Mouse (Mus musculus) heart, embryonic 16.5 days (tissue): ENCODE measurements at regions not wholly inside any gene's neighbourhood (a gene's known extent, or its start where the extent isn't known, plus 50 kb on each side); places are given as distances from the start of the nearest gene placed in this dataset.

ENCODE experiments used
- ATAC-seq: fragments of 200-750 bp; cut with Nextera tagmentation; replicated peaks from 2 replicates; pipeline ENCODE4 v1.8.0; 2017; ENCODE audit warnings: moderate number of reproducible peaks; ENCODE audit not compliant: insufficient read depth, low FRiP score; ENCODE audit errors: extremely low read depth
- H3K27ac ChIP-seq: fragments of 300-500 bp; sonication (generic); 2 replicates; pipeline ENCODE4 v1.5.1; 2014; ENCODE audit warnings: mild to moderate bottlenecking, low read length, control low read depth, moderate library complexity
- H3K27me3 ChIP-seq: fragments of 300-500 bp; sonication (generic); 2 replicates; pipeline ENCODE4 v1.6.1; 2014; ENCODE audit warnings: low read length, mixed read lengths; ENCODE audit not compliant: control insufficient read depth, insufficient read depth
- H3K36me3 ChIP-seq: fragments of 300-500 bp; sonication (generic); 2 replicates; pipeline ENCODE4 v1.6.1; 2014; ENCODE audit not compliant: control insufficient read depth, insufficient read depth
- H3K4me1 ChIP-seq: fragments of 300-500 bp; sonication (generic); 2 replicates; pipeline ENCODE4 v1.6.1; 2014; ENCODE audit warnings: low read length, mixed read lengths; ENCODE audit not compliant: control insufficient read depth, insufficient read depth
- H3K4me2 ChIP-seq: fragments of 300-500 bp; sonication (generic); 2 replicates; pipeline ENCODE4 v1.6.1; 2014; ENCODE audit warnings: low read depth, mild to moderate bottlenecking, control low read depth, low read length
- H3K4me3 ChIP-seq: fragments of 300-500 bp; sonication (generic); 2 replicates; pipeline ENCODE4 v1.5.1; 2014; ENCODE audit warnings: mild to moderate bottlenecking, control low read depth, low read length
- H3K9ac ChIP-seq: fragments of 300-500 bp; sonication (generic); 2 replicates; pipeline ENCODE4 v1.6.1; 2014; ENCODE audit warnings: low read length, control low read depth
- H3K9me3 ChIP-seq: fragments of 300-500 bp; sonication (generic); replicated peaks from 2 replicates; pipeline ENCODE4 v1.6.1; 2016; ENCODE audit warnings: low read length; ENCODE audit not compliant: control insufficient read depth
- WGBS: fragments of 180-500 bp; shearing (Covaris S2); extraction: QIAGEN DNeasy Blood & Tissue Kit; methylation state at CpG from one replicate; pipeline ENCODE4 v1.1.7; 2014; 5-methylcytosine and 5-hydroxymethylcytosine counted together

- 52% methylated on average over 7 of the region's 7 CpGs for WGBS
- Histone ChIP-seq H3K4me2 (no peak overlapping the region), H3K9ac (no peak overlapping the region), H3K36me3 (no peaks in the 10 kb centered on the region), H3K9me3 (no peaks in the 10 kb centered on the region), H3K4me3 (no peak overlapping the region), H3K27ac (no peak overlapping the region), H3K27me3 (no peaks in the 10 kb centered on the region), H3K4me1 (no peaks in the 10 kb centered on the region)
- ATAC-seq = no peak
Observed at GRCm38 (mm10) chr5:126650415-126650814, 591.2 kb upstream of the Tmem132c start.

DNA sequence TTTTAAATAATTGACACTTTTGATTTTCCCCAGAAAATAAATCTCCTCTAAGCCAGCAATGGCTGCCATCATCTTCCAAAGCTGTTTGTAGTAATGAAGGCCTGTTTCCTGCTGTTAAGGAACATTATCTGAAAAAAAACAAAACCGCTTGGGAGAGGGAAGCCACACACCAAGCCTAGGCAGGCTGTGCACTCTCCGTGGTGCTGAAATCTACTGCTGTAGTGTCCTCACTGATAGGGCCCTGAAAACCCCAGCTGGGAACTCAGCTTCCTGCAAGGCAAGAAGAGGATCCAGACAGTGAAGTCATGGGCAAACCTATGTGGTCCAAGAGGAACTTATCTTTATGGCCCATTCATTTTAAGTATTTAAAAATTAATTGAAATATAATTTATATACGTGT lies 590.2 kb upstream of the Tmem132c start:
- ATAC-seq = peak; percentile 52; the same call in 1 of the 2 replicates
- Histone ChIP-seq H3K27me3 (no peaks in the 10 kb centered on the region), H3K4me1 (no peaks in the 10 kb centered on the region), H3K9me3 (no peaks in the 10 kb centered on the region), H3K9ac (no peak overlapping the region), H3K4me2 (no peak overlapping the region), H3K27ac (no peak overlapping the region), H3K36me3 (no peaks in the 10 kb centered on the region), H3K4me3 (no peak overlapping the region)
- 10% methylated on average over 3 of the region's 3 CpGs for WGBS

DNA sequence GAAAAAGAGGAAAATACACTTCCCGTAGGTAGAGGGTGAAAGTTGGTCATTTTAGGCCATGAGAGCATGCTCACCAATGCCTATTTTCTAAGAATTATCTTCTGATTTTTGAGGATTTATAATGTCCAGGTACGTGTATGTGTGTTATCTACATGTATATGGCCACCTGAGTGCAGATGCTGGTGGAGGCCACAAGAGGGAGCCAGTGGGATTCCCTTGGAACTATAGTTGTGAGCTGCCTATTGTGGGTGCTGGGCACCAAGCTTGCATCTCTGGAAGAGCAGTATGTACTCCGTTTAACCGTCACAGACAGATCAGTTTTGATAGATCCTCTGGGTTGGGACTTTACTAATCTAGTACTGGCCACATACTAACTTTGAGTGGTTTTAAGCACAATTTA lies 579.0 kb upstream of the Tmem132c start:
- H3K4me2 ChIP-seq = no peak overlapping the region
- H3K27ac ChIP-seq = no peak overlapping the region
- 79% methylated on average over 4 of the region's 4 CpGs for WGBS
- H3K4me3 ChIP-seq = no peak overlapping the region
- no peaks in the 10 kb centered on the region for H3K4me1 ChIP-seq
- H3K27me3 ChIP-seq = no peaks in the 10 kb centered on the region
- ATAC-seq = no peak
- H3K9ac ChIP-seq = no peak overlapping the region
- no peaks in the 10 kb centered on the region for H3K36me3 ChIP-seq
- H3K9me3 ChIP-seq = peaks cover 9% of the 10 kb centered on the region; the same call in 1 of the 2 replicates

- H3K27me3 ChIP-seq = no peaks in the 10 kb centered on the region
- H3K9me3 ChIP-seq = peaks cover 3% of the 10 kb centered on the region
- H3K27ac ChIP-seq = no peak overlapping the region
- H3K4me1 ChIP-seq = no peaks in the 10 kb centered on the region
- 63% methylated on average over 1 of the region's 1 CpGs for WGBS
- ATAC-seq = no peak
- no peaks in the 10 kb centered on the region for H3K36me3 ChIP-seq
- H3K9ac ChIP-seq = no peak overlapping the region
- H3K4me2 ChIP-seq = no peak overlapping the region
- H3K4me3 ChIP-seq = no peak overlapping the region
Observed at GRCm38 (mm10) chr5:126671156-126671555, 570.5 kb upstream of the Tmem132c start.

GRCm38 (mm10) chr5:126680262-126680661 lies 561.3 kb upstream of the Tmem132c start:
- H3K36me3 ChIP-seq = no peaks in the 10 kb centered on the region
- no peaks in the 10 kb centered on the region for H3K27me3 ChIP-seq
- WGBS = 69% methylated on average over 6 of the region's 6 CpGs
- no peak overlapping the region for H3K9ac ChIP-seq
- no peaks in the 10 kb centered on the region for H3K4me1 ChIP-seq
- no peaks in the 10 kb centered on the region for H3K9me3 ChIP-seq
- H3K4me2 ChIP-seq = no peak overlapping the region
- no peak for ATAC-seq
- no peak overlapping the region for H3K4me3 ChIP-seq
- H3K27ac ChIP-seq = no peak overlapping the region

DNA sequence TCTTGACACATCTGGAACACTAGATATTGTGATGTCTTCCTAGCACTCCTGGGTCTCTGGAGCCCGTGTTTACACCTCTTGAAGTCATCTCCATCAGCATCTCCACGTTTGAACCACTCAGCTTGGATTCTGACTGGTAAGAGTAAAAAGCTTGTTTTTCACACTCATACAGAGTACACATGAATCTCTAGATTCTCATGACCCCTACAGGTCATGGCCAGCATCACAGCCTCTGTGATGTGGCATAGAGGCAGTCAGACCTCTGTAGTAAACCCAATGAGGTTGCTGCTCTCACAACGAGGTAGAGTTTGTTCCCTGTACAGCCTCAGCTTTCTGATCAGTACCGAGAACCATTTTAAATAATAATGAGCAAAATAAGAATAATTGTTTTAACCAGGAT lies 542.3 kb upstream of the Tmem132c start:
- no peak overlapping the region for H3K27ac ChIP-seq
- H3K4me3 ChIP-seq = no peak overlapping the region
- no peak overlapping the region for H3K4me2 ChIP-seq
- no peak for ATAC-seq
- H3K36me3 ChIP-seq = no peaks in the 10 kb centered on the region
- H3K27me3 ChIP-seq = no peaks in the 10 kb centered on the region
- H3K9ac ChIP-seq = no peak overlapping the region
- H3K4me1 ChIP-seq = no peaks in the 10 kb centered on the region
- WGBS = 39% methylated on average over 4 of the region's 4 CpGs
- no peaks in the 10 kb centered on the region for H3K9me3 ChIP-seq

DNA sequence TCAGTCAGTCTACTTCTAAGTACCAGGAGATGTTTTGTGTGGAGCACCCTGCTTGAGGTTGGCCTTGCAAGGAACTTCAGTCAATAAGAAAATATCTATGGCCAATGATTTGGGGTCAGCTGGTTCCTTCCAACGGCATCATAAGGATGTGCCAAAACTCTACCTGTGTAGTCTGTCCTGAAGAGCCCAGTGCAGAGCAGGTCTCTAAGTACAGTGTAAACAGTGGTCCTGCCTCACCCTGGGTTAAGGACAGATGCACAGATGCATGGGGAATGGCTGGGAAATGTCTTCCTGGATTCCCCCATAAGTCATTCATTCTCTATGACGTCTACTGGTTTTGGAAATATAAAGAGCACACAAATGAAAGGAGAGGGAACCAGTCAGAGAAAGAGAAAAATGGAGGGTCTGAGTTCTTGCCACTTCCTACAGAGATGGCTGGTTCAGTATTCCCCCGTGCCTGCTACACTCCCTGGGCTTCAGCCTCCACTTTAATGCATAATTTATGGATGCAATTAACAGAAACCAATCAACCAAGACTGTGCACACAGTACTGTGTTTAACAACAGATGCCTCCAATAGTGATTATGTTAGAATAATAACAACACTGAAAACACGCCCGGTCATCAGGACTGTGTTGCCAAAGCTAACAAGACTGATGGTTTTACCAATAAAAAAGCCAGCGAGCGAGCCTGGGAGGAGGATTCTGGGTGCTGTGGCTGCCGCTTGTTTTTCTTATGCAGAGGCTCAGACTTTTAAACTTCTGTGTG lies 537.9 kb upstream of the Tmem132c start:
- Histone ChIP-seq H3K4me2 (no peak overlapping the region), H3K27ac (no peak overlapping the region), H3K9me3 (no peaks in the 10 kb centered on the region; the same call in 1 of the 2 replicates), H3K27me3 (no peaks in the 10 kb centered on the region), H3K36me3 (no peaks in the 10 kb centered on the region), H3K9ac (no peak overlapping the region), H3K4me1 (no peaks in the 10 kb centered on the region), H3K4me3 (no peak overlapping the region)
- 78% methylated on average over 8 of the region's 8 CpGs for WGBS
- no peak for ATAC-seq

GRCm38 (mm10) chr5:126705871-126706270 lies 535.7 kb upstream of the Tmem132c start:
- Histone ChIP-seq H3K4me2 (no peak overlapping the region), H3K27ac (no peak overlapping the region), H3K9me3 (no peaks in the 10 kb centered on the region; the same call in 1 of the 2 replicates), H3K4me1 (no peaks in the 10 kb centered on the region), H3K27me3 (no peaks in the 10 kb centered on the region), H3K36me3 (no peaks in the 10 kb centered on the region), H3K9ac (no peak overlapping the region), H3K4me3 (no peak overlapping the region)
- 37% methylated on average over 11 of the region's 11 CpGs for WGBS
- ATAC-seq = no peak

GRCm38 (mm10) chr5:126706701-126707100 lies 534.9 kb upstream of the Tmem132c start:
- no peak overlapping the region for H3K27ac ChIP-seq
- 57% methylated on average over 4 of the region's 4 CpGs for WGBS
- H3K36me3 ChIP-seq = no peaks in the 10 kb centered on the region
- no peak overlapping the region for H3K4me3 ChIP-seq
- H3K4me2 ChIP-seq = no peak overlapping the region
- H3K27me3 ChIP-seq = no peaks in the 10 kb centered on the region
- no peak overlapping the region for H3K9ac ChIP-seq
- no peak for ATAC-seq
- H3K4me1 ChIP-seq = no peaks in the 10 kb centered on the region
- no peaks in the 10 kb centered on the region; the same call in 1 of the 2 replicates for H3K9me3 ChIP-seq
